ENCODE assay signal across 9 mouse cellular contexts in genomic region chr8:91799016-91799581, GRCm38 (mm10). TPM values are rescaled to one million over a fixed set of nuclear protein-coding genes. Genes with fewer than 3 reads are reported as not detected.
DNase-seq lines count a peak whose midpoint lies in the region; ATAC-seq lines count a peak whose summit lies in the region.
"Had no signal": no experiment of that assay in that cellular context is flagged by ENCODE, and none has a peak within 500 bp of the region (broad histone marks: within the 10 kb centered on the region; RNA-seq: fewer than 3 reads in every experiment).

No protein-coding gene starts in this region.

- H3K4me3 ChIP-seq in heart, embryonic 12.5 days: peak overlapping the region; percentile 74
- peak overlapping the region; percentile 70 for H3K4me3 ChIP-seq in embryonic facial prominence, embryonic 12.5 days
- peak overlapping the region; percentile 60 for H3K4me3 ChIP-seq in hindbrain, embryonic 15.5 days
- peak overlapping the region; percentile 48 for H3K4me3 ChIP-seq in midbrain, embryonic 15.5 days

- peak overlapping the region; percentile 94 for H3K27ac ChIP-seq in heart, embryonic 12.5 days (ENCODE audit: poor library complexity, severe bottlenecking)
- peak overlapping the region; percentile 97 for H3K27ac ChIP-seq in embryonic facial prominence, embryonic 12.5 days
- H3K27ac ChIP-seq in hindbrain, embryonic 15.5 days (replicated peaks): peak overlapping the region; percentile 92
- H3K27ac ChIP-seq in midbrain, embryonic 15.5 days: peak overlapping the region; percentile 88

- peaks cover 33% of the 10 kb centered on the region for H3K4me1 ChIP-seq in heart, embryonic 12.5 days (replicated peaks)
- peaks cover 36% of the 10 kb centered on the region for H3K4me1 ChIP-seq in embryonic facial prominence, embryonic 12.5 days
- H3K4me1 ChIP-seq in hindbrain, embryonic 15.5 days (replicated peaks): peaks cover 58% of the 10 kb centered on the region
- peaks cover 57% of the 10 kb centered on the region for H3K4me1 ChIP-seq in midbrain, embryonic 15.5 days

- H3K9me3 ChIP-seq in heart, embryonic 12.5 days (replicated peaks): no peaks in the 10 kb centered on the region
- no peaks in the 10 kb centered on the region for H3K9me3 ChIP-seq in embryonic facial prominence, embryonic 12.5 days
- no peaks in the 10 kb centered on the region for H3K9me3 ChIP-seq in hindbrain, embryonic 15.5 days
- H3K9me3 ChIP-seq in midbrain, embryonic 15.5 days: no peaks in the 10 kb centered on the region

- H3K9ac ChIP-seq in heart, embryonic 12.5 days: peak overlapping the region; percentile 87
- peak overlapping the region; percentile 86 for H3K9ac ChIP-seq in embryonic facial prominence, embryonic 12.5 days
- H3K9ac ChIP-seq in hindbrain, embryonic 15.5 days: peak overlapping the region; percentile 63
- H3K9ac ChIP-seq in midbrain, embryonic 15.5 days: peak overlapping the region; percentile 69

- H3K4me2 ChIP-seq in heart, embryonic 12.5 days: peak overlapping the region; percentile 80
- peak overlapping the region; percentile 83 for H3K4me2 ChIP-seq in embryonic facial prominence, embryonic 12.5 days (replicated peaks)
- H3K4me2 ChIP-seq in hindbrain, embryonic 15.5 days: peak overlapping the region; percentile 84
- H3K4me2 ChIP-seq in midbrain, embryonic 15.5 days: peak overlapping the region; percentile 80

- H3K36me3 ChIP-seq in heart, embryonic 12.5 days: no peaks in the 10 kb centered on the region
- no peaks in the 10 kb centered on the region for H3K36me3 ChIP-seq in embryonic facial prominence, embryonic 12.5 days
- H3K36me3 ChIP-seq in hindbrain, embryonic 15.5 days: no peaks in the 10 kb centered on the region
- no peaks in the 10 kb centered on the region for H3K36me3 ChIP-seq in midbrain, embryonic 15.5 days (replicated peaks)

- intact Hi-C loops in heart, postnatal 36 days (cut with DNase I): loop anchor here (5.0 kb wide), 4 partner anchors 112 to 607 kb away; no protein-coding TSS in a partner anchor

- no peak for ATAC-seq in heart, embryonic 12.5 days (ENCODE audit: insufficient number of reproducible peaks, low FRiP score)
- no peak for ATAC-seq in embryonic facial prominence, embryonic 12.5 days (ENCODE audit: insufficient number of reproducible peaks, insufficient read depth, low FRiP score, low TSS enrichment)
- ATAC-seq in hindbrain, embryonic 15.5 days (ENCODE audit: low FRiP score, low read depth): no peak
- no peak for ATAC-seq in midbrain, embryonic 15.5 days (replicated peaks)
- no peak for ATAC-seq in inflammation-experienced regulatory T-cells, adult 6 months

- DNase-seq in heart, postnatal 36 days: no peak
- no peak for DNase-seq in adrenal gland, postnatal 10 days
- DNase-seq in left cerebral cortex, adult 11 months (ENCODE audit: low spot score): no peak
- DNase-seq: right cerebral cortex, postnatal 14 days had no signal

- H3K27me3 ChIP-seq in heart, embryonic 12.5 days (replicated peaks): peaks cover 53% of the 10 kb centered on the region
- H3K27me3 ChIP-seq in embryonic facial prominence, embryonic 12.5 days: peaks cover 64% of the 10 kb centered on the region
- peaks cover 41% of the 10 kb centered on the region for H3K27me3 ChIP-seq in hindbrain, embryonic 15.5 days
- H3K27me3 ChIP-seq in midbrain, embryonic 15.5 days (replicated peaks): peaks cover 16% of the 10 kb centered on the region; the same call in 1 of the 2 replicates

- WGBS in heart, embryonic 12.5 days: 31% methylated on average over 16 of the region's 16 CpGs
- WGBS in embryonic facial prominence, embryonic 12.5 days: 17% methylated on average over 16 of the region's 16 CpGs
- 11% methylated on average over 16 of the region's 16 CpGs for WGBS in hindbrain, embryonic 15.5 days
- 11% methylated on average over 16 of the region's 16 CpGs for WGBS in midbrain, embryonic 15.5 days

RNA-seq across cellular contexts. Expression of gene Irx3, which starts 2.8 kb away (rescaled TPM):
- 19.0 and 21.7 TPM in 2 replicates for polyA plus RNA-seq in heart, embryonic 12.5 days (2016; fragmentation: Nextera tagmentation; extraction: Ambion mirVana)
- 10 to 100 TPM; 30.0 to 41.2 TPM for total RNA-seq in heart, postnatal 36 days (2021)
- 35.0 and 46.7 TPM in 2 replicates for polyA plus RNA-seq in embryonic facial prominence, embryonic 12.5 days (2016; fragmentation: Nextera tagmentation; extraction: Ambion mirVana)
- 18.3 and 25.3 TPM in 2 replicates for polyA plus RNA-seq in hindbrain, embryonic 15.5 days (2015; fragmentation: Nextera tagmentation; extraction: Ambion mirVana)
- 22.1 and 26.1 TPM in 2 replicates for polyA plus RNA-seq in midbrain, embryonic 15.5 days (2015; fragmentation: Nextera tagmentation; extraction: Ambion mirVana)
- 1 to 10 TPM; 5.7 to 6.3 TPM for total RNA-seq in adrenal gland, postnatal 10 days (2021)
- not detected for polyA plus RNA-seq in inflammation-experienced regulatory T-cells, adult 6 months (2017; shearing (Covaris generic))

Comparison
In these comparisons a context has a peak if more than half of its experiments do, and no peak if none do; other contexts are left out.
1. RNA of gene Irx3, which starts 2.8 kb away (polyA plus RNA-seq): 35.0 to 46.7 TPM in embryonic facial prominence, embryonic 12.5 days, 22.1 to 26.1 TPM in midbrain, embryonic 15.5 days, 19.0 to 21.7 TPM in heart, embryonic 12.5 days and 18.3 to 25.3 TPM in hindbrain, embryonic 15.5 days; not detected in inflammation-experienced regulatory T-cells, adult 6 months; every median in the first group is over 10 times any median in the second.
2. Peak in every context shown above with its lines, with median percentiles within 50 percentile points of each other: H3K27ac ChIP-seq, H3K4me2 ChIP-seq, H3K4me3 ChIP-seq and H3K9ac ChIP-seq.